Mouse (Mus musculus) spleen, adult 2 months (tissue): Measurements from ENCODE around the gene Tstd3. TPM values are rescaled to one million over a fixed set of nuclear protein-coding genes. Genes with fewer than 3 reads are reported as not detected.
"Not testable (repeated sequence)": the region's sequence is repeated elsewhere in the genome, so short reads cannot be mapped to it uniquely, and the experiment has no call there.

Experiments
- DNase-seq, 2 experiments: peaks; one replicate each; pipeline versions ENCODE4 v3.0.0 to v3.0.0-alpha.2; 2012 to 2021; ENCODE audit warnings: low spot score in 2 of 2, low read depth in 1 of 2
- H3K27ac ChIP-seq: fragments of 200-500 bp; 2 replicates; pipeline ENCODE4 v1.5.1; 2012; ENCODE audit warnings: low read length, inconsistent platforms; ENCODE audit not compliant: insufficient read depth
- H3K27me3 ChIP-seq: fragments of 200-500 bp; 2 replicates; pipeline ENCODE4 v1.6.1; 2012; ENCODE audit warnings: mild to moderate bottlenecking, moderate library complexity, low read length, inconsistent platforms; ENCODE audit not compliant: control insufficient read depth, insufficient read depth
- H3K36me3 ChIP-seq: fragments of 200-500 bp; 2 replicates; pipeline ENCODE4 v1.6.1; 2012; ENCODE audit warnings: mild to moderate bottlenecking, low read length, inconsistent platforms; ENCODE audit not compliant: control insufficient read depth, insufficient read depth
- H3K4me1 ChIP-seq: fragments of 200-500 bp; 2 replicates; pipeline ENCODE4 v1.6.1; 2011; ENCODE audit warnings: inconsistent platforms; ENCODE audit not compliant: control insufficient read depth, insufficient read depth, insufficient read length
- H3K4me3 ChIP-seq: fragments of 200-500 bp; 2 replicates; pipeline ENCODE4 v1.5.1; 2011; ENCODE audit warnings: mild to moderate bottlenecking, inconsistent platforms; ENCODE audit not compliant: insufficient read depth, insufficient read length; ENCODE audit errors: extremely low read depth
- CTCF ChIP-seq: fragments of 200-500 bp; IDR thresholded peaks from 2 replicates; pipeline ENCODE4 v1.5.1; 2011; ENCODE audit warnings: mild to moderate bottlenecking, inconsistent platforms; ENCODE audit not compliant: insufficient read depth, insufficient read length, insufficient replicate concordance; ENCODE audit errors: extremely low read depth
- POLR2A ChIP-seq: fragments of 200-500 bp; IDR thresholded peaks from 2 replicates; pipeline ENCODE4 v1.6.1; 2011; ENCODE audit warnings: low read depth, low read length, inconsistent platforms
- WGBS: fragments of 180-500 bp; shearing (Covaris S2); methylation state at CpG from one replicate; pipeline ENCODE4 v1.1.7; 2018; 5-methylcytosine and 5-hydroxymethylcytosine counted together
- polyA plus RNA-seq: library from polyadenylated mRNA; depleted of rRNA; stranded (reverse); fragments of >200 nt; gene quantifications from 2 replicates; pipeline ENCODE4 v1.2.3, GENCODE M21; 2012

Gene Tstd3
- polyA plus RNA-seq, 1 experiment: 1.2 TPM

- peak in 1 of 2 experiments; percentile 79 for DNase-seq
- Histone ChIP-seq H3K36me3 (peaks cover 5% of the 10 kb centered on the region), H3K4me1 (peaks cover 6% of the 10 kb centered on the region; the same call in 1 of the 2 replicates), H3K27ac (peak overlapping the region; percentile 81), H3K4me3 (no peak overlapping the region), H3K27me3 (no peaks in the 10 kb centered on the region)
- 27% methylated on average over 4 of the region's 4 CpGs for WGBS
- TF ChIP-seq CTCF (no peak), POLR2A (no peak)
These were observed 11.8 kb downstream of the Tstd3 start for GRCm38 (mm10) chr4:21755123-21755789.

GRCm38 (mm10) chr4:21745723-21746122, 21.3 kb downstream of the Tstd3 start:
- no peaks in the 10 kb centered on the region for H3K27me3 ChIP-seq
- whole genome bisulfite sequencing: 90% methylated on average over 5 of the region's 5 CpGs
- H3K4me1 ChIP-seq: no peaks in the 10 kb centered on the region
- no peak overlapping the region for H3K4me3 ChIP-seq
- peaks cover 6% of the 10 kb centered on the region for H3K36me3 ChIP-seq
- TF ChIP-seq CTCF: no peak
- no peak for TF ChIP-seq POLR2A
- H3K27ac ChIP-seq: no peak overlapping the region
- no peak for DNase-seq

- H3K4me3 ChIP-seq, H3K36me3 ChIP-seq, H3K27ac ChIP-seq, H3K27me3 ChIP-seq, H3K4me1 ChIP-seq, DNase-seq: not testable (repeated sequence)
- WGBS: 95% methylated on average over 8 of the region's 8 CpGs
These were observed 22.9 kb downstream of the Tstd3 start for GRCm38 (mm10) chr4:21744142-21744541.

GRCm38 (mm10) chr4:21739169-21739568, 27.8 kb downstream of the Tstd3 start:
- H3K27me3 ChIP-seq: no peaks in the 10 kb centered on the region
- 89% methylated on average over 4 of the region's 4 CpGs for WGBS
- TF ChIP-seq CTCF (no peak), POLR2A (no peak)
- no peak overlapping the region for H3K4me3 ChIP-seq
- H3K27ac ChIP-seq: no peak overlapping the region
- H3K36me3 ChIP-seq: peaks cover 5% of the 10 kb centered on the region; the same call in 1 of the 2 replicates
- no peak for DNase-seq
- no peaks in the 10 kb centered on the region for H3K4me1 ChIP-seq

GRCm38 (mm10) chr4:21727615-21728165, 39.3 kb downstream of the Tstd3 start, which contains the start of gene Ccnc:
Gene Ccnc (plus strand): TSS chr4:21727701.
- no peaks in the 10 kb centered on the region; the same call in 1 of the 2 replicates for H3K27me3 ChIP-seq
- H3K4me3 ChIP-seq: peak within 1 kb of the TSS; percentile 84
- WGBS: under 1% methylated on average over 37 of the region's 37 CpGs
- peak; percentile 76 to 84 for DNase-seq
- peaks cover 2% of the 10 kb centered on the region for H3K36me3 ChIP-seq
- H3K4me1 ChIP-seq: no peaks in the 10 kb centered on the region; the same call in 1 of the 2 replicates
- TF ChIP-seq CTCF: no peak
- peak; percentile 75 for TF ChIP-seq POLR2A
- peak within 1 kb of the TSS; percentile 65 for H3K27ac ChIP-seq

GRCm38 (mm10) chr4:21726912-21727614, 39.9 kb downstream of the Tstd3 start:
- TF ChIP-seq POLR2A (no peak), CTCF (peak; percentile 12; the same call in 1 of the 2 replicates)
- Histone ChIP-seq H3K36me3 (0 out of 2 replicates have a peak, but pooled peaks cover 1% of the 10 kb centered on the region), H3K27ac (peak overlapping the region; percentile 65; the same call in 1 of the 2 replicates), H3K4me3 (peak overlapping the region; percentile 84), H3K27me3 (no peaks in the 10 kb centered on the region; the same call in 1 of the 2 replicates), H3K4me1 (no peaks in the 10 kb centered on the region; the same call in 1 of the 2 replicates)
- 1% methylated on average over 22 of the region's 22 CpGs for WGBS
- peak; percentile 11 to 52 for DNase-seq
